Mouse (Mus musculus) CH12.LX (cell line): ENCODE results near the gene Catsper2. TPM values are rescaled to one million over a fixed set of nuclear protein-coding genes. Genes with fewer than 3 reads are reported as not detected.
"Not testable (repeated sequence)": the region's sequence is repeated elsewhere in the genome, so short reads cannot be mapped to it uniquely, and the experiment has no call there.

Experiments
- DNase-seq: peaks from one replicate; pipeline ENCODE4 v3.0.0-alpha.2; 2013; ENCODE audit errors: extremely low read depth
- H3K27ac ChIP-seq: 2 replicates; pipeline ENCODE4 v1.5.1; 2012; ENCODE audit warnings: low read depth, mild to moderate bottlenecking, control low read depth, moderate library complexity; ENCODE audit not compliant: insufficient read depth
- H3K27me3 ChIP-seq: replicated peaks from 2 replicates; pipeline ENCODE3; 2012; ENCODE audit warnings: inconsistent platforms
- H3K36me3 ChIP-seq, 2 experiments: replicated peaks in 1 of 2; 2 replicates each; pipeline versions ENCODE3 to v1.6.1; 2012; ENCODE audit warnings: inconsistent platforms in 1 of 2, low read length in 1 of 2, mild to moderate bottlenecking in 1 of 2, mixed read lengths in 1 of 2, moderate library complexity in 1 of 2; ENCODE audit not compliant: control insufficient read depth in 1 of 2, insufficient read depth in 1 of 2
- H3K4me1 ChIP-seq, 2 experiments: 2 replicates each; pipeline ENCODE4 v1.6.1; 2012; ENCODE audit warnings: inconsistent platforms in 1 of 2, moderate library complexity in 1 of 2; ENCODE audit not compliant: insufficient read depth in 2 of 2, control insufficient read depth in 1 of 2
- H3K4me2 ChIP-seq: 2 replicates; pipeline ENCODE4 v1.6.1; 2012; ENCODE audit warnings: low read depth, mild to moderate bottlenecking, control low read depth; ENCODE audit not compliant: poor library complexity, insufficient read depth, severe bottlenecking
- H3K4me3 ChIP-seq, 3 experiments: fragments of 150-350 bp in 1 of 3; sonication (generic) in 1 of 3; replicated peaks in 1 of 3; 2 replicates each; pipeline versions ENCODE3 to v1.5.1; 2011 to 2012; ENCODE audit warnings: low read depth in 2 of 3, low read length in 2 of 3, mild to moderate bottlenecking in 2 of 3, moderate library complexity in 2 of 3, control low read depth in 1 of 3, improper control_type of control experiment in 1 of 3, inconsistent platforms in 1 of 3, mixed read lengths in 1 of 3; ENCODE audit not compliant: poor library complexity in 1 of 3
- H3K79me2 ChIP-seq: replicated peaks from 2 replicates; pipeline ENCODE4 v1.6.1; 2012; ENCODE audit warnings: mild to moderate bottlenecking, moderate library complexity; ENCODE audit not compliant: control insufficient read depth, poor library complexity, insufficient read depth, severe bottlenecking; ENCODE audit errors: extremely low read depth
- H3K9ac ChIP-seq: 2 replicates; pipeline ENCODE4 v1.6.1; 2012; ENCODE audit warnings: low read depth, mild to moderate bottlenecking, control low read depth, moderate library complexity; ENCODE audit not compliant: insufficient read depth
- H3K9me3 ChIP-seq: replicated peaks from 2 replicates; pipeline ENCODE3; 2012; ENCODE audit warnings: low read length, inconsistent platforms, mixed read lengths
- CHD2 ChIP-seq: IDR thresholded peaks from 2 replicates; pipeline ENCODE4 v1.6.1; 2011; ENCODE audit warnings: low read length, improper control_type of control experiment
- CTCF ChIP-seq, 2 experiments: IDR thresholded peaks in 1 of 2; conservative IDR thresholded peaks in 1 of 2; 2 replicates each; pipeline ENCODE4 v1.5.1; 2011 to 2012; ENCODE audit warnings: low read depth in 2 of 2, low read length in 2 of 2, improper control_type of control experiment in 1 of 2, inconsistent platforms in 1 of 2, mild to moderate bottlenecking in 1 of 2, moderate library complexity in 1 of 2
- ELF1 ChIP-seq: IDR thresholded peaks from 2 replicates; pipeline ENCODE4 v1.6.1; 2014; ENCODE audit warnings: low read depth, mild to moderate bottlenecking, inconsistent platforms, low read length, improper control_type of control experiment
- EP300 ChIP-seq: IDR thresholded peaks from 2 replicates; pipeline ENCODE4 v1.6.1; 2011; ENCODE audit warnings: low read length, improper control_type of control experiment
- ETS1 ChIP-seq: conservative IDR thresholded peaks from 2 replicates; pipeline ENCODE4 v1.6.1; 2012; ENCODE audit warnings: low read depth, mild to moderate bottlenecking, inconsistent platforms, low read length, improper control_type of control experiment, moderate library complexity
- GABPA ChIP-seq: IDR thresholded peaks from 2 replicates; pipeline ENCODE4 v1.6.1; 2012; ENCODE audit warnings: low read depth, low read length, improper control_type of control experiment, inconsistent platforms; ENCODE audit not compliant: insufficient replicate concordance
- HCFC1 ChIP-seq: IDR thresholded peaks from 2 replicates; pipeline ENCODE4 v1.6.1; 2012; ENCODE audit warnings: low read depth, mild to moderate bottlenecking, inconsistent platforms, low read length, improper control_type of control experiment
- IRF4 ChIP-seq: IDR thresholded peaks from 2 replicates; pipeline ENCODE4 v1.6.1; 2014; ENCODE audit warnings: low read depth, mild to moderate bottlenecking, inconsistent platforms, low read length, improper control_type of control experiment
- KAT2A ChIP-seq: IDR thresholded peaks from 2 replicates; pipeline ENCODE4 v1.6.1; 2012; ENCODE audit warnings: low read length, improper control_type of control experiment, inconsistent platforms; ENCODE audit not compliant: insufficient replicate concordance
- MAFK ChIP-seq: IDR thresholded peaks from 2 replicates; pipeline ENCODE4 v1.6.1; 2011; ENCODE audit warnings: low read length, improper control_type of control experiment; ENCODE audit not compliant: insufficient replicate concordance
- MAX ChIP-seq: IDR thresholded peaks from 2 replicates; pipeline ENCODE4 v1.6.1; 2011; ENCODE audit warnings: low read length, improper control_type of control experiment
- MXI1 ChIP-seq: IDR thresholded peaks from 2 replicates; pipeline ENCODE4 v1.6.1; 2011; ENCODE audit warnings: mild to moderate bottlenecking, low read depth, low read length, improper control_type of control experiment
- NRF1 ChIP-seq: IDR thresholded peaks from 2 replicates; pipeline ENCODE4 v1.6.1; 2014; ENCODE audit warnings: low read depth, mild to moderate bottlenecking, inconsistent platforms, low read length, improper control_type of control experiment, moderate library complexity
- POLR2AphosphoS2 ChIP-seq: IDR thresholded peaks from 2 replicates; pipeline ENCODE4 v1.6.1; 2011; ENCODE audit warnings: low read depth, low read length, improper control_type of control experiment
- RAD21 ChIP-seq: IDR thresholded peaks from 2 replicates; pipeline ENCODE4 v1.6.1; 2011; ENCODE audit warnings: low read depth, mild to moderate bottlenecking, low read length, improper control_type of control experiment, moderate library complexity
- RCOR1 ChIP-seq: conservative IDR thresholded peaks from 2 replicates; pipeline ENCODE4 v1.6.1; 2012; ENCODE audit warnings: low read depth, mild to moderate bottlenecking, inconsistent platforms, low read length, improper control_type of control experiment
- SIN3A ChIP-seq: IDR thresholded peaks from 2 replicates; pipeline ENCODE4 v1.6.1; 2012; ENCODE audit warnings: low read length, improper control_type of control experiment, inconsistent platforms
- SMC3 ChIP-seq: IDR thresholded peaks from 2 replicates; pipeline ENCODE4 v1.6.1; 2011; ENCODE audit warnings: low read depth, low read length, improper control_type of control experiment
- ZC3H11A ChIP-seq: IDR thresholded peaks from 2 replicates; pipeline ENCODE4 v1.6.1; 2012; ENCODE audit warnings: low read depth, mild to moderate bottlenecking, inconsistent platforms, low read length, improper control_type of control experiment
- ZMIZ1 ChIP-seq: IDR thresholded peaks from 2 replicates; pipeline ENCODE4 v1.6.1; 2012; ENCODE audit warnings: low read depth, mild to moderate bottlenecking, inconsistent platforms, low read length, improper control_type of control experiment
- ZNF384 ChIP-seq: IDR thresholded peaks from 2 replicates; pipeline ENCODE4 v1.6.1; 2012; ENCODE audit warnings: low read depth, low read length, improper control_type of control experiment, inconsistent platforms
- dilution Hi-C: fragments of 300-500 bp; cut with MboI; formaldehyde crosslinking; loops from 2 replicates; pipeline ENCODE4 v1.14.3; 2020; ENCODE audit warnings: low sequenced_read_pairs; ENCODE audit not compliant: extremely low pct_unique_long_range_greater_than_20kb, extremely low pct_ligation_motif_present
- in situ Hi-C: fragments of 300-500 bp; cut with MboI; formaldehyde crosslinking; loops from 3 replicates; pipeline ENCODE4 v1.14.3; 2019; ENCODE audit warnings: low sequenced_read_pairs, low pct_ligation_motif_present, low pct_unique_long_range_greater_than_20kb, mixed read lengths
- polyA plus RNA-seq: library from polyadenylated mRNA; unstranded; fragments of >175 nt; gene quantifications from 2 replicates; pipeline ENCODE4 v1.2.1, GENCODE M21; 2012; ENCODE audit warnings: low read depth; ENCODE audit not compliant: insufficient read length
- total RNA-seq, 2 experiments: library from RNA; depleted of rRNA; stranded (reverse); fragments of 300-350 nt in 1 of 2; fragments of >200 nt in 1 of 2; gene quantifications; 2 replicates each; pipeline ENCODE4 v1.2.3; 2012 to 2014

The Catsper2 gene
- total and polyA plus RNA-seq, 3 experiments, result 0.89 to 2.2 (median 1.8) TPM

DNA sequence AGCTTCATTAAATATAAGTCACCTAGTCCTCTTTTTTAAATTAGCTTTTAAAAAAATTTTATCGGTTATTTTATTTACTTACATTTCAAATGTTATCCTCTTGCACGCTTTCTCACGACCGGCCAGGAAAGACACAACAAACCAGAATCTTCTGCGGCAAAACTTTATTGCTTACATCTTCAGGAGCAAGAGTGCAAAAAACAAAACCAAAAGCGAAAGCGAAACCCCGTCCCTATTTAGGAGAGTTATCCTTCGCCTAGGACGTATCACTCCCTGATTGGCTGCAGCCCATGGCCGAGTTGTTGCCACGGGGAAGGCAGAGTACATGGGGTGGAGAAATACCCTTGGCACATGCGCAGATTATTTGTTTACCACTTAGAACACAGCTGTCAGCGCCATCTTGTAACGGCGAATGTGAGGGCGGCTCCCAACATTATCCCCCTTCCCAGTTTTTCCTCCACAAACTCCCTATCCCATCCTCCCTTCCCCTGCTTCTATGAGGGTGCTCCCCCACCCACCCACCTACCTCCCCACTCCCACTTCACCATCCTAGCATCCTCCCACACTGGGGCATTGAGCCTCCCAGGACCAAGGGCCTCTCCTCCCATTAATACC lies 26.5 kb downstream of the Catsper2 start, which contains the start of gene Strc:
Gene Strc, minus strand, starts transcription at position 208 of the 615 bp plus-strand sequence.
- Histone ChIP-seq H3K9ac (peak within 1 kb of the TSS; percentile 94), H3K4me1 (peaks cover 0 to 14% of the 10 kb centered on the region in 2 experiments; a peak in 1 of 4 replicates), H3K36me3 (peaks cover 2 to 11% of the 10 kb centered on the region in 2 experiments), H3K4me2 (peak within 1 kb of the TSS; percentile 38), H3K4me3 (peak within 1 kb of the TSS; percentile 56 to 68 (median 68)), H3K79me2 (peaks cover 13% of the 10 kb centered on the region)
- dilution Hi-C loops, H3K27ac ChIP-seq, H3K9me3 ChIP-seq, H3K27me3 ChIP-seq, in situ Hi-C loops: not testable (repeated sequence)
- TF ChIP-seq CHD2 (peak; percentile 50; the same call in 1 of the 2 replicates), MXI1 (peak; percentile 66), SIN3A (peak; percentile 81), ZNF384 (peak; percentile 29; the same call in 1 of the 2 replicates), ETS1 (peak; percentile 88), NRF1 (peak; percentile 69), HCFC1 (peak; percentile 71), IRF4 (peak; percentile 63), ELF1 (peak; percentile 27; the same call in 1 of the 2 replicates), MAX (0 out of 2 replicates have a peak, but pooled peaks have one; percentile 20)
- DNase-seq, result peak; percentile 79

DNA sequence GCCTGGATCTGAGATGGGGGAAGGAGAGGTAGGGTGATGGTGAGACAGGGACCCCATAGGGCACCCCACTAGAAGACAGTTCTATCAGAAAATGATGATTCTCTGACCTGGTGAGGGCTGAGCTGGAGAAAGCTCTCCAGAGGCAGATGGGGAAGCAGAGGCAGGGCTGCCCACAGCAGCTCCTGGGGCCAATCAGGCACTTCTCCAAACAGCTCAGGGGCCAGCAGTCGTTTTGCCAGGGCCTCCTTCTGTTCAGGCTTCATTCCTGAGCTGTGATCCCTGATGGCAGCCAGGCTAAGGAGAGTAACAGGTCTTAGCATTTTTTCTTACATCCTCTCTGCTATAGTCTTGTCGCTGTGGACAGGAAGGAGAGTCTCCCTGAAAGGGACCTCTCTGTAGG lies 38.8 kb downstream of the Catsper2 start:
- no peak for DNase-seq
- Histone ChIP-seq H3K4me2 (no peak overlapping the region), H3K27ac (no peak overlapping the region), H3K36me3 (peaks cover 76 to 92% of the 10 kb centered on the region in 2 experiments), H3K9ac (no peak overlapping the region), H3K27me3 (peaks cover 5% of the 10 kb centered on the region), H3K79me2 (no peaks in the 10 kb centered on the region), H3K9me3 (no peaks in the 10 kb centered on the region), H3K4me1 (peaks cover 0 to 5% of the 10 kb centered on the region in 2 experiments; a peak in 1 of 4 replicates), H3K4me3 (no peak overlapping the region)
- TF ChIP-seq CHD2 (no peak), GABPA (no peak), SMC3 (no peak), POLR2AphosphoS2 (no peak), RCOR1 (no peak), ZC3H11A (no peak), MAFK (no peak), MAX (no peak), EP300 (no peak), CTCF (conservative IDR thresholded peaks at IDR 0.05 in 1 of 2, IDR thresholded peaks at IDR 0.05 in 1 of 2; ENCODE audit: low read depth in 2 of 2, low read length in 2 of 2) (no peak), ZMIZ1 (no peak), RAD21 (no peak), KAT2A (no peak)
- in situ Hi-C loops (no loop called here), dilution Hi-C loops (no loop called here)
